Mouse (Mus musculus) spleen, postnatal 36 days (tissue): ENCODE results near the gene Mapk3.

Source experiments
- DNase-seq, 2 experiments: peaks; one replicate each; pipeline ENCODE4 v3.0.0; 2022; ENCODE audit warnings: low spot score in 2 of 2, mixed read lengths in 1 of 2

Gene Mapk3

DNA sequence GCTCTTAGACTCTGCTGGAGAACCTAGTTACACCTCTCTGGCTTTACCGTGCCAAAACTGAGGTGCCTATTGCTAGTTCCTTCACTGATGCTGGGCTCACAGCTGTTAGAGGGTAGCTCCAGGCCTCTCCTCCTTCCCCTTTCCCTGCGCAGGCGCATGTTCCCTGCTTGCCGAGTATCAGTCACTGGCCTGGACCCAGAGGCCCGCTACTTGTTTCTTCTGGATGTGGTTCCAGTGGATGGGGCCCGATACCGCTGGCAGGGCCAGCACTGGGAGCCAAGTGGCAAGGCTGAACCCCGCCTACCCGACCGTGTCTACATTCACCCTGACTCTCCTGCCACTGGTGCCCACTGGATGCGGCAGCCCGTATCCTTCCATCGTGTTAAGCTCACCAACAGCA, 23.3 kb downstream of the Mapk3 start:
- no peak for DNase-seq

DNA sequence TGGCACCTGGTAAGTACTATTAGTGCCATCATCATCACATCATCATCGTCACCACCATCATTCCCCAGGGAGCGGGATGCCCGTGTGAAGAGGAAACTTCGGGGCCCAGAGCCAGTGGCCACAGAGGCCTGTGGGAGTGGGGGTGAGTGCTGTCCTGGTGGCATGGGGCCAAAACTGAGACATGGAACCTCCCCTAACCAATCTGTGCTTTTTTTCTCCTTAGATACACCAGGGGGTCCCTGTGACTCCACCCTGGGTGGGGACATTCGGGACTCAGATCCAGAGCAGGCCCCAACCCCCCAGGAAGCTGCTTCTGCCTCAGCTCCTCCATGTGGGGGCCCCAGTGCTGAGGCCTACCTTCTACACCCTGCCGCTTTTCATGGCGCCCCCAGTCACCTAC, 25.1 kb downstream of the Mapk3 start:
- no peak for DNase-seq

DNA sequence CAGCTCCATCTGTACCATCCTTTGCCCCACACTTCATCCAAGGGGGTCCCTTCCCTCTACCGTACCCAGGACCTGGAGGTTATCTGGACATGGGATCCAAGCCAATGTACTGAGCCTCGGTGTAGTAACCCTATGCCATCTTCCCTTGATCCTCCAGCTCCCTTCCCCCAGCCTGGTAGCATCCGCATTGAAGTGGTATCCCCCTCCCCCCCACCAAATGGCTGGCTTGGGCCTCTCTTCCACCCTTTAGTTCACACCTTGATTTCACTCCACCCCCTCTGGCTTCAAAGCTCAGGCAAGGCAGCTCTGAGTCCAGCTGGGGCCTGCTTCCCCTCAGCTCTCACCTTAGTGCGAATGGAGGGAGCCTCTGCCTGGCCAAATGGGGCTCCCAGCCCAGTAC, 25.7 kb downstream of the Mapk3 start:
- no peak for DNase-seq

DNA sequence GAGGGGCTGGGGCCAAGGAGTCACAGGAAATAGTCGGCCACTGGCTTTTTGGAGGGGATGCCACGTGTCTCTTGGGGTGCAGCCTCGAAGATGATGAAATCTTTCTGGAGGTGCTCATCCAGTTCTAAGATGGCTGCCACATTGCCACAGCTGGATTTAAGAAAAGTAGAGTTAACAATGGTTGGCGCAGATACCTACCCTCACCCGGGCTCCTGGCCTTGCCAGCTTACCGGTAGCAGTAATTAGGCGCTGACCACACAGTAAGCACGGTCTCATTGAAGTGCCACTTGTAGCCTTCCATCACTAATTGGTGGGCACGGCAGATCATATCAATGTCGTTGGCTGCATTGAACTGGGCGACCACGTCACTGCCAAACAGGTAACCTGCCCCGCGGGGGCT, 26.7 kb downstream of the Mapk3 start:
- no peak for DNase-seq

DNA sequence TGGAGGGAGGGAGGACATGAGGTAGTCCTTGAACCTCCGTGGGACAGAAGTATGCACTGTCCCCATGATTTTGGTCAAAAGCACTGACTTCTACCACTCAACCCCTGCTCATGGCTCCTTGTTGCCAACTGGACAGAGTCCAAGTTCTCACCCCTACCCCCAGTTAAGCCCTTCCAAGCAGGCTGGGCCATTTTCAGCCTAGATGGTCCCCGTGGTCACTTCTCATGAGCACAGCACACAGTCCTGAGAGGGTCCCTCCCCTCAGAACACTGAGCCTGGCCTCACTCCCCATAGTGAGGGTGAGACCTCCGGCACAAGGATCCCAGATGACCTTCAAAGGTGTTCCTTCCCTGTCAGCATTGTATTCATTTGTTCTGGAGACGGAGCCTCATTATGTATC, 29.7 kb downstream of the Mapk3 start:
- no peak for DNase-seq

- DNase-seq, result peak; percentile 98 to 99
These were observed 32.7 kb downstream of the Mapk3 start, which contains the start of gene Ppp4c for GRCm38 (mm10) chr7:126791851-126792720. Ppp4c (minus strand) TSS chr7:126792496.

- DNase-seq, result no peak
These were observed 33.5 kb downstream of the Mapk3 start for GRCm38 (mm10) chr7:126792721-126793443.

DNA sequence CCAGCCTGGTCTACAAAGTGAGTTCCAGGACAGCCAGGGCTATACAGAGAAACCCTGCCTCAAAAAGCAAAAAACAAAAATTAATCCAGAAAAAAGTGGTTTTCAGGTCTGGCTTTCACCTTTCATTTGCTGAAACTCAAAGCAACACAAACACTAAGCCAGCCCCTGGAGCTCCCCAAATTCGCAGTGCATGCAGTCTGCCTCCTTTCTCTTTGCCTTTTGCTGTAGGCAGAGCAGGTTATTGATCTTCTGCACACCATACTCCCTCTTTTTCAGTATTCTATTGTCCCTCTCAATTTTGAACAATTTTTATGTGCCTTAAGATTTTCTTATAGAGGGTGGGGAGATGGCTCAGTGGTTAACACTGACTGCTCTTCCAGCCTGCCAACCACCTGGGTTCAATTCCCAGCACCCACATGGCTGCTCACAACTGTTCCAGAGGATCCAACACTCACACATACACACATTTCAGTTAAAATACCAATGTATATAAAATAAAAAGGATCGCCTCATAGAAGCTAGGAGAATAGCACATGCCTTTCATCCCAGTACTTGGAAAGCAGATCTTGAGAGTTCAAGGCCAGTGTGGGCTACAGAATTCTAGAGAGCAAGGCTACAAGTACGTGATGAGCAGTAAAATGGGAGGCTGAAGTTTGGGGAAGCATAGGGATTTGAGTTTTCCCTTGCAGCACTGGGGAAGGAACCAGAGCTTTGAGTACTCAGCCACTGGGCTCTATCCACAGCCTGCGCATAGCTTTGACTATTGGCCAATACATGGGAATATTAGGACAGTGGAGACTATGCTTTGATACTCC, 34.3 kb downstream of the Mapk3 start:
- DNase-seq, result no peak

DNA sequence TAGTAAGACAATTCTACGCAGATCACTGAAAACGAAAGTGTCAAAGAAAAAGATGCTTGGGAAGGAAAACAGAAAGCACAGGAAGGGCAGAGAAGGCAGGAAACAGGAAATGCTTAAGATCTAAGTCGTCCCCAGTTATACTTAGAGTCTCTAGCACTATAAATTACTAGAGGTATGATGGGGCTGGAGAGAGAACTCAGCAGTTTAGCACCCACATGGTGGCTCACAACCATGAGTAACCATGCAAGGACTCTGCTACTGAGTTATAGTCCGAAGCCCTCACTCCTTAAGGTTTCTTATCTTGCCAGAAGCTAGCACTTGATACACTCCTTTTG, 34.8 kb downstream of the Mapk3 start:
- no peak for DNase-seq

- DNase-seq, result no peak
These were observed 36.3 kb downstream of the Mapk3 start for GRCm38 (mm10) chr7:126795387-126796317.

DNA sequence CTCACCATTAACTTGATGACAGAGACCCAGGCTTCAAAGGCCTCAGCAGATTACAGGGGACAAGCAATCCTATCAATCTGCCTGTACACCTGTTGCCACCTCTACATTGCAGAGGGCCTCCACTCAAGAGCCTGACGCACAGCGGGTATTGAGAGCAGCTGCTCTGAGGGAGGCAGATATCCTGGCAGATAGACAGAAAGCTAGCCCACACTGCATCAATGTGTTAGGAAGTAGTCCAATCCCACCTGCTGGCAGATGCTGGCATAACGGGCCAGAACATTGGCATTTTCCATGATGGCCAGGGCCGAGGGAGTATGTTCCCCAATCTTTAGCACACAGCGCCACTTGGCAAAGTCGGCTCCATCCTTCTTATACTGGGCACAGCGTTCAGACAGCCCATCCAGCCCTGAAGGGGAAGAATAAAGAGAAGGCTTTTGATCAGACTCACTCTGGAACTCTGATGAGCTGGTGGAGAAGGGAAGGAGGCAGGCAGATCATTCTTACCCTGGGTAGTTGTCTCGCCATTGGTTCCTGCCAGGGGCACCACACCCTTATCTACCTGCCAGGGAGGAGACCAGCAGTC, 37.0 kb downstream of the Mapk3 start:
- DNase-seq, result no peak

DNA sequence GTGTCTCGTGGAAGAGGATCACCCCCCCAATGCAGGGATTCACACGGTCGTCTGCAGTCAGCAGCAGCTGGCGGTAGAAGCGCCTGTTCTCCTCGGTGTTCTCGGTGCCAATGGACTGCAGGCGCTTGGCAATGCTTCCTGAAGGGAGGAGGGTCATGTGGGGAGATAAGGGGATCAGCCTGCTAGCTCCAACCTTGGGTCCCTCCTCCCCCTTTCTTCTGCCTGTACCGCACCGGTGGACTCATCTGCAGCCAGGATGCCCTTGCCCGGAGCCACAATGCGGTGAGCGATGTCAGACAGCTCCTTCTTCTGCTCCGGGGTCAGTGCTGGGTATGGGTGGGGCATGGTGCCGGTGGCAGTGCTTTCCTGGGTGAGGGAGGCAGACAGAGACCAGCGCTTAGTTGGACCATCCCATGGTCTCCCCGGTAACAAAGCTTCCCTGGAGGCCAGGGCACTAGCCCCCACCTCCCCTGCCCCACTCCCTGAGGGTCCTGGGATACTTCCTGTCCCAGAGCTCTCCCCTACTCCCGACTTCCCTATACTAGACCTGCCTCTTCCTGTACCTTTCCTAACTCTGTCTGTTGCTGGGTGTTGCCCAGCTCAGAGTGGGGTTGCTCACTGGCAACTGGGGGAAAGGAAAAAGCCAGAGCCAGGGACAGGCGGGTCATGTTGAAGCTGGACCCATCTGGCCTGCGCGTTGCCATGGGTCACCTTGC, 38.2 kb downstream of the Mapk3 start, which contains the start of gene Fam57b:
TSS of gene Fam57b (plus strand) at position 258 of the 716 bp plus-strand sequence.
- DNase-seq, result no peak

DNA sequence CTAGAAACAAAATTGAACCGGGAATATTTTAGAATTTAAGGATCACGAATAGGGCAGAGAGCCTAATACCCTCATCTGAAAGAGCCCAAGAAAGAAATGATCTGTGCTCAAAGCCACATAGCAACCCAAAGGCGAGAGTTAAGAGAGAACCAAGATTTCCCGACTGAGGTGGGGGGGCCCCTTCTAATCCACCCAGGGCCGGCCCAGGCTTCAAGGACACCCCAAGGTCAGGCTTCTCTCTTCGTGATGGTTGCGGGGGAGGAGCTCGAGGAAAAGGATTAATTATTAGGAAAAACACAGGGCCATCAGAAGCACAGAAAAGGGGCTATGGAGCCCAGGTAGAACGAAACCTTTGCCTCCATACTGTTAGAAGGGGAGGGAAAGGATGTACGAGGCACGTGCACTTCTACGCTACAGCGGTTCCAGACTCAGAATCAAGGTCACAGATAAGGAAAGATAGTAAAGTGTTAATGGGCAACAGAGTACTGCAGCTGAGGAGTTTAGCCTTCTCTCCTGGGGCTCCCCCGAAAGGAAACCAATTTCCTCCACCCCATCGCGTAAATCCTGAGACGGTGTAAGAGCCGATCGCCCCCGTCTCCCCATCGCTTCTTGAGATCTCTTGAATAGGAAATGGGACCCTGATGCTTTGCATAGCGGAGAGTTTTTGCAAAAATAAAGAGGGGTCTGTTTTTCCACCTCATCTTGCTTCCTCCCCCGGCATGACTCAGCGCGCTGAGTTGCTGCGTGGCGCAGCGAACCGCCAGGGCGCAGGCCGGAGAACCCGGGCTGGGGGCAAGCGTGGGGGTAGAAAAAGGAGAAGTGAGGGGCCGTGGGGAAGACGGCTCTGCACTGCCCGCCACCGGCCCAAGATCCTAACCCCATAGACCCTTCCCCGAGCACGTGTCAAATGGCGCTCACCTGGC, 39.0 kb downstream of the Mapk3 start:
- DNase-seq, result peak; percentile 63 to 64

- peak; percentile 98 for DNase-seq
These were observed 39.7 kb downstream of the Mapk3 start for GRCm38 (mm10) chr7:126799050-126799467.

DNA sequence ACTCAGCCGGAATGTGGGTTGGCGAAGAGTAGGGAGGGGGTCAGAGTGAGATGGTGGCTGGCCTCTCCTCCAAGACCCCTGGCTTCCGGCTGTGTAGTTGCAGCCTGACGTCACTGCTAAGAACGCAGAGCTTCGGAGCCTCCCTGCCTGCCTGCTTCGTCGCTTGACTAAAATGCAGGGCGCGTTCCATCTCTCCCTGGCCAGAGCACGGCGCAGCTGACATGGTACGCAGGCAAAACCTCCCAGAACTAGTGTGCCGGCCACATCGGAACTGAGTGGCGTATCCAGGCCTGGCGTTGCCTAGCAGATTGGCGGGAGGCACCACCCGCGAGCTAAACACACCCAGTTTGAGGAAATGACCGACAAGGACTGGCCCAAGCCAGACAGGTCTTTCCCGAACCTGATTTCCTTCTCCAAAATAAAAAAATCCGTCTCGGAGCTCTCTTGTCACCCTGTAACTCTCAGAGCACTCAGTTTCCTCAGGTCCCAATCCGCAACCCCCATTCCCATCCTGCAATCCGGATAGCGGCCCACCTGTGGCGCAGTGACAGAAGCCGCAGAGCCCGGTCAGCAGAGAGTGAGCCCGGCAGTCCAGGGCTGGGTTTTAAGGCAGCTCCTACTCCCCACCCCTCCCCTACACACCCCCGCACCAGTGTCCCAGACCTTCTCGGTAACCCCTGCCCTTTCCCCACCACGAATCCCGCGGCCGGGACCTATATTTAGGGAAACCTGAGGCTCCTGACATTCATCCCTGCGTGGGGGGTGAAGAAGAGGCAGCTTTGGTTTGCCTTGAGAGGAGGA, 40.3 kb downstream of the Mapk3 start:
- DNase-seq, result peak in 1 of 2 experiments; percentile 41

GRCm38 (mm10) chr7:126800269-126801056, 41.1 kb downstream of the Mapk3 start:
- no peak for DNase-seq

DNA sequence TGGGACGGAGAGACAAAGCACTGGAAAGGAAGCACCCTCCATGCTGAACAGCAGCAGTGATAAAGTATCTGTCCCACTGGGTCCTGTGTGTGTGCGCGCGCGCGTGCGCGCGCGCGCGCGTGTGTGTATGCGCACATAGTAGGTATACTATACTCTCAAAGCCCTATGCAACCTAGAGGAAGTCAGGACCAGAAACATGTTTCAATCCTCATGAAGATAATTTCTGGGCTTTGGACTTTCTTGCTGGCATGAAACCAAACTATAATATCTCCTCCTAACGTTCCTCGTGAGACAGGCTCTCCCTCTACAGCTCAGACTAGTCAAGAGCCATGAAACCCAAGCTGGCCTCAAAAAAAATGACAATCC, 41.6 kb downstream of the Mapk3 start:
- no peak for DNase-seq
